Mouse (Mus musculus): Measurements from ENCODE around the gene Gm14862. TPM values are rescaled to one million over a fixed set of nuclear protein-coding genes. Genes with fewer than 3 reads are reported as not detected.

The Gm14862 gene
- total and polyA plus RNA-seq, 3 experiments = not detected

GRCm38 (mm10) chrX:9201954-9202353 lies 54.7 kb downstream of the Gm14862 start:
- dilution Hi-C loops (cut with MboI; ENCODE audit: extremely low pct_ligation_motif_present, extremely low pct_unique_long_range_greater_than_20kb, low sequenced_read_pairs) = no loop called here
- Histone ChIP-seq H3K36me3 (replicated peaks in 1 of 2; ENCODE audit: control insufficient read depth in 1 of 2, insufficient read depth in 1 of 2, low read length in 1 of 2) (no peaks in the 10 kb centered on the region), H3K9me3 (replicated peaks; ENCODE audit: low read length) (peaks cover 2% of the 10 kb centered on the region), H3K4me1 (ENCODE audit: control insufficient read depth in 1 of 2, insufficient read depth in 2 of 2) (no peaks in the 10 kb centered on the region), H3K9ac (ENCODE audit: insufficient read depth, low read depth) (no peak overlapping the region), H3K79me2 (replicated peaks; ENCODE audit: control insufficient read depth, extremely low read depth, insufficient read depth, poor library complexity, severe bottlenecking) (no peaks in the 10 kb centered on the region), H3K4me3 (replicated peaks in 1 of 3; ENCODE audit: low read depth in 2 of 3, low read length in 2 of 3, poor library complexity in 1 of 3) (no peak overlapping the region), H3K27ac (ENCODE audit: insufficient read depth, low read depth) (no peak overlapping the region), H3K4me2 (ENCODE audit: insufficient read depth, low read depth, poor library complexity, severe bottlenecking) (no peak overlapping the region), H3K27me3 (replicated peaks) (no peaks in the 10 kb centered on the region)
- in situ Hi-C loops (cut with MboI; ENCODE audit: low pct_ligation_motif_present, low pct_unique_long_range_greater_than_20kb, low sequenced_read_pairs) = no loop called here
- peak; percentile 21 for DNase-seq (ENCODE audit: extremely low read depth)
- TF ChIP-seq USF1 (IDR thresholded peaks at IDR 0.05; ENCODE audit: low read depth, low read length) (no peak), CHD1 (IDR thresholded peaks at IDR 0.05; ENCODE audit: low read depth, low read length) (no peak), IRF4 (IDR thresholded peaks at IDR 0.05; ENCODE audit: low read depth, low read length) (no peak), SMC3 (IDR thresholded peaks at IDR 0.05; ENCODE audit: low read depth, low read length) (no peak)

Other genes starting within 250 kb of the Gm14862 start
- gene Fthl17e, start 223.4 kb downstream of the Gm14862 start, total RNA-seq (2012; rRNA removed) = not detected in 2 replicates
- gene Fthl17e, start 223.4 kb downstream of the Gm14862 start, total RNA-seq (2014; rRNA removed) = not detected in 2 replicates
- not detected in 2 replicates for gene Fthl17e, start 223.4 kb downstream of the Gm14862 start, polyA plus RNA-seq (2012; ENCODE audit: insufficient read length, low read depth)
- not detected in 2 replicates for gene Fthl17f, start 193.9 kb downstream of the Gm14862 start, total RNA-seq (2012; rRNA removed)
- gene Fthl17f, start 193.9 kb downstream of the Gm14862 start, total RNA-seq (2014; rRNA removed) = not detected in 2 replicates
- not detected in 2 replicates for gene Fthl17f, start 193.9 kb downstream of the Gm14862 start, polyA plus RNA-seq (2012; ENCODE audit: insufficient read length, low read depth)
- gene 4930402K13Rik, start 152.3 kb downstream of the Gm14862 start, total RNA-seq (2012; rRNA removed) = not detected in 2 replicates
- gene 4930402K13Rik, start 152.3 kb downstream of the Gm14862 start, total RNA-seq (2014; rRNA removed) = not detected in 2 replicates
- not detected in 2 replicates for gene 4930402K13Rik, start 152.3 kb downstream of the Gm14862 start, polyA plus RNA-seq (2012; ENCODE audit: insufficient read length, low read depth)
- not detected in 2 replicates for gene Lancl3, start 57.0 kb downstream of the Gm14862 start, total RNA-seq (2012; rRNA removed)
- not detected in 2 replicates for gene Lancl3, start 57.0 kb downstream of the Gm14862 start, total RNA-seq (2014; rRNA removed)
- gene Lancl3, start 57.0 kb downstream of the Gm14862 start, polyA plus RNA-seq (2012; ENCODE audit: insufficient read length, low read depth) = 0.07 TPM in 1 of 2 replicates, not detected in the other
- gene Xk, start 15.9 kb upstream of the Gm14862 start, total RNA-seq (2012; rRNA removed) = 0.68 and 0.88 TPM in 2 replicates
- 0.05 and 0.08 TPM in 2 replicates for gene Xk, start 15.9 kb upstream of the Gm14862 start, total RNA-seq (2014; rRNA removed)
- 0.35 and 0.44 TPM in 2 replicates for gene Xk, start 15.9 kb upstream of the Gm14862 start, polyA plus RNA-seq (2012; ENCODE audit: insufficient read length, low read depth)
- gene H2al1m, start 26.9 kb upstream of the Gm14862 start, total RNA-seq (2012; rRNA removed) = 0.50 TPM in 1 of 2 replicates, not detected in the other
- gene H2al1m, start 26.9 kb upstream of the Gm14862 start, total RNA-seq (2014; rRNA removed) = not detected in 2 replicates
- not detected in 2 replicates for gene H2al1m, start 26.9 kb upstream of the Gm14862 start, polyA plus RNA-seq (2012; ENCODE audit: insufficient read length, low read depth)
- not detected in 2 replicates for gene H2al1k, start 93.7 kb upstream of the Gm14862 start, total RNA-seq (2012; rRNA removed)
- gene H2al1k, start 93.7 kb upstream of the Gm14862 start, total RNA-seq (2014; rRNA removed) = not detected in 2 replicates
- not detected in 2 replicates for gene H2al1k, start 93.7 kb upstream of the Gm14862 start, polyA plus RNA-seq (2012; ENCODE audit: insufficient read length, low read depth)
- 46.3 and 57.0 TPM in 2 replicates for gene Cybb, start 230.9 kb upstream of the Gm14862 start, total RNA-seq (2012; rRNA removed)
- 111 TPM in 2 replicates for gene Cybb, start 230.9 kb upstream of the Gm14862 start, total RNA-seq (2014; rRNA removed)
- 126 and 127 TPM in 2 replicates for gene Cybb, start 230.9 kb upstream of the Gm14862 start, polyA plus RNA-seq (2012; ENCODE audit: insufficient read length, low read depth)

All from CH12.LX (cell line).